Mouse (Mus musculus) fibroblast of lung, adult 2 months (primary cell): ENCODE measurements at regions not wholly inside any gene's neighbourhood (a gene's known extent, or its start where the extent isn't known, plus 50 kb on each side); places are given as distances from the start of the nearest gene placed in this dataset.
A peak's percentile ranks its signal among the peaks of the same experiment; 100 is the strongest.
"Not testable (repeated sequence)": the region's sequence is repeated elsewhere in the genome, so short reads cannot be mapped to it uniquely, and the experiment has no call there.

Experiments
- DNase-seq: peaks from one replicate; pipeline ENCODE4 v3.0.0-alpha.2; 2011; ENCODE audit warnings: low read depth

GRCm38 (mm10) chr10:96253671-96254070, 117.3 kb downstream of the Gm5426 start:
- no peak for DNase-seq

GRCm38 (mm10) chr10:96254250-96254862, 118.0 kb downstream of the Gm5426 start:
- DNase-seq = no peak

GRCm38 (mm10) chr10:96257935-96258334, 121.5 kb downstream of the Gm5426 start:
- DNase-seq = no peak

GRCm38 (mm10) chr10:96259242-96259641, 122.8 kb downstream of the Gm5426 start:
- no peak for DNase-seq

- DNase-seq = no peak
These were observed 123.2 kb downstream of the Gm5426 start for GRCm38 (mm10) chr10:96259648-96260047.

GRCm38 (mm10) chr10:96263544-96263943, 127.1 kb downstream of the Gm5426 start:
- peak; percentile 31 for DNase-seq

- DNase-seq = no peak
These were observed 128.0 kb downstream of the Gm5426 start for GRCm38 (mm10) chr10:96264433-96264832.

GRCm38 (mm10) chr10:96264866-96265265, 128.5 kb downstream of the Gm5426 start:
- no peak for DNase-seq

- DNase-seq = no peak
These were observed 129.8 kb downstream of the Gm5426 start for GRCm38 (mm10) chr10:96266100-96266735.

- DNase-seq = no peak
These were observed 131.2 kb downstream of the Gm5426 start for GRCm38 (mm10) chr10:96267603-96268002.

- DNase-seq = no peak
These were observed 137.4 kb downstream of the Gm5426 start for GRCm38 (mm10) chr10:96273607-96274365.

- DNase-seq = no peak
These were observed 143.7 kb downstream of the Gm5426 start for GRCm38 (mm10) chr10:96280149-96280548.

- no peak for DNase-seq
These were observed 149.1 kb downstream of the Gm5426 start for GRCm38 (mm10) chr10:96285407-96286093.

- no peak for DNase-seq
These were observed 149.7 kb downstream of the Gm5426 start for GRCm38 (mm10) chr10:96286094-96286485.

GRCm38 (mm10) chr10:96289005-96289404, 152.6 kb downstream of the Gm5426 start:
- not testable (repeated sequence) for DNase-seq

- no peak for DNase-seq
These were observed 157.2 kb downstream of the Gm5426 start for GRCm38 (mm10) chr10:96293622-96294021.

- no peak for DNase-seq
These were observed 158.3 kb downstream of the Gm5426 start for GRCm38 (mm10) chr10:96294666-96295065.

- no peak for DNase-seq
These were observed 161.3 kb downstream of the Gm5426 start for GRCm38 (mm10) chr10:96297658-96298057.

GRCm38 (mm10) chr10:96298566-96298965, 162.2 kb downstream of the Gm5426 start:
- DNase-seq = peak; percentile 44

- no peak for DNase-seq
These were observed 169.3 kb downstream of the Gm5426 start for GRCm38 (mm10) chr10:96305701-96306100.

GRCm38 (mm10) chr10:96308713-96309445, 172.5 kb downstream of the Gm5426 start:
- peak; percentile 11 for DNase-seq

GRCm38 (mm10) chr10:96309766-96310165, 173.4 kb downstream of the Gm5426 start:
- peak; percentile 30 for DNase-seq
